Mouse (Mus musculus): Measurements from ENCODE around the gene Sult6b1. TPM values are rescaled to one million over a fixed set of nuclear protein-coding genes. Genes with fewer than 3 reads are reported as not detected.

Sult6b1 gene
- total RNA-seq, 1 experiment from 2014 or later: not detected

DNA sequence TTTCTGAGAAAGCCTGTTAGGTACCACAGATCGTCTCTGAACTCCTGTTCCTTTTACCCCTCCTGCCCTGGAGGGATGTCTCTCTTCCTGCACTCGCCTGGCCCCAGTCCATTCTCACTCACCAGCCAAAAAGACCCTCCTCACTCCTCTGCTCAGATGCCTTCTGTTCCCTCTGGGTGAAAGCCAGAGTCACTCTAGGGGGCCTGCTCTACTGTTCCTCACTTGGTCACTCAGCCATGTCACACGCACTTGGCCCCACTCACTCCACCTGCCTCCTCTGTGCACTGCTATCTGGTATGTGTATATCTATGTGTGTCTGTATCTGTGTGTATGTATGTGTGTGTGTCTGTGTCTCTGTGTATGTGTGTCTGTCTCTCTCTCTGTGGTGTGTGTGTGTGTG lies 17.6 kb downstream of the Sult6b1 start:
- no peak for ATAC-seq (replicated peaks; ENCODE audit: insufficient number of reproducible peaks, low FRiP score, low TSS enrichment, poor library complexity, severe bottlenecking)

DNA sequence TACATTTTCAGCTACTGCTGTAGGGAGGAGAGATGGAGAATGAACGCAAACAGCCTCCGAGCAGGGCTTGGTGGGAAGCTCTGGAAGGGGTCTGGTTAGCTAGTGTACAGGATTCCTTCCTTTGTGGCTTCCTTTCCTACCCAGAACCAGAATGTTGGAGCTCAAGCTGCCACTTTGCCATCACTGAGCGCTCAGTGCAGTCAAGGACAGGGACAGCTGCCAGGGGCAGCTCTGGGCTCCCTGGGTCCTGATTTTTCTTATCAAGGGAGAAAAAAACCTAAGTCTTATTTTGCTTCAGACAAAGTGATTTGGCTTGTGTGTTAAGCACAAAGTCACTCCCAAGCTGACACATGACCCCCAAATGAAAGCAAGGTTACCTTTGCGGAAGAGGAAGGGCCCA lies 18.2 kb downstream of the Sult6b1 start:
- no peak for ATAC-seq (replicated peaks; ENCODE audit: insufficient number of reproducible peaks, low FRiP score, low TSS enrichment, poor library complexity, severe bottlenecking)

DNA sequence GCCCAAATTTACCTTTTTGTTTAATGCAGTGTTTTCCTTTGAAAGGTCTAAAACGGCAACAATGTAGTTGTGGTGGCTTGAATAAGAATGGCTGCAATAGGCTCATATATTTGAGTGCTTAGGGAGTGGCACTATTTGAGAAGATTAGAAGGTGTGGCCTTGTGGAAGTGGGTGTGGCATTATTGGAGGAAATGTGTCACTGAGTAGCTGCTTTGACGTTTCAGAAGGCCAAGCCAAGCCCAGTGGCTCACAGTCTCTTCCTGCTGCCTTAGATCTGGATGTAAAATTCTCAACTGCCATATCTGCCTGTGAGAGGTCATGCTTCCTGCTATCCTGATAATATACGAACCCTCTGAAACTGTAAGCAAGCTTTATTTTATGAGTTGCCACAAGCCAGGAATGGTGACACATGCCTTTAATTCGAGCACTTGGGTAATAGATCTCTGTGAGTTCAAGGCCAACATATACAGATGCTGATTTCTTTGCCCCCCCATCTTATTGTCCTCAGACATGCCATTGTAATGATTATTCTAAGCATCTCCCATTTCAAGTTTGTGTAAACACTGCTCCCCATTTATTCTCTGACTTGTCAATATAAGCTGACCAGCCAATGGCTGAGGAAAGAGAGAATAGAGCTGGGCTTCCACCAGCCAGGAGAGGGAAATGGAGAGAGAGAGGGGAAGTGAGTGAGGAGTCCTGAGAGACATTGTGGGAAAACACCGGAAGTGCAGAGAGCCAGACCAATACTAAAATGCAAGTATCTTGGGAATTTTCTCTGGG lies 21.3 kb downstream of the Sult6b1 start:
- ATAC-seq (replicated peaks; ENCODE audit: insufficient number of reproducible peaks, low FRiP score, low TSS enrichment, poor library complexity, severe bottlenecking): no peak

DNA sequence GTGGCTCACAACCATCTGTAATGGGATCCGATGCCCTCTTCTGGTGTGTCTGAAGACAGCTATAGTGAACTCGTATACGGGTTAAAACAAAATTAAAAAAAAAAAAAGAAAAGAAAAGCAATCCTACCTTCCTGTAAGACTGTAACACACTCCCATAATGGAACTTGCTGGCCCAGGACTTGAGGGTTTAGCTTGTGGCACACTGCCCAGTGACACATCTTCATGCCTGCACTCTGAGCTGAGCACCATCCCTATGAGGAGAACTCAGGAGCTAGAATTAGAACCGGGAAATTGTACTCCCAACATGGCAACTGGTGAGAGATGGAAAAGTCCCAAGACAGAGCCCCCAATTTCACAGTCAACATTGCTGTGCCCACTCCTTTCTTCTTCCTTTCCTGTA lies 23.5 kb downstream of the Sult6b1 start:
- ATAC-seq (replicated peaks; ENCODE audit: insufficient number of reproducible peaks, low FRiP score, low TSS enrichment, poor library complexity, severe bottlenecking): no peak

DNA sequence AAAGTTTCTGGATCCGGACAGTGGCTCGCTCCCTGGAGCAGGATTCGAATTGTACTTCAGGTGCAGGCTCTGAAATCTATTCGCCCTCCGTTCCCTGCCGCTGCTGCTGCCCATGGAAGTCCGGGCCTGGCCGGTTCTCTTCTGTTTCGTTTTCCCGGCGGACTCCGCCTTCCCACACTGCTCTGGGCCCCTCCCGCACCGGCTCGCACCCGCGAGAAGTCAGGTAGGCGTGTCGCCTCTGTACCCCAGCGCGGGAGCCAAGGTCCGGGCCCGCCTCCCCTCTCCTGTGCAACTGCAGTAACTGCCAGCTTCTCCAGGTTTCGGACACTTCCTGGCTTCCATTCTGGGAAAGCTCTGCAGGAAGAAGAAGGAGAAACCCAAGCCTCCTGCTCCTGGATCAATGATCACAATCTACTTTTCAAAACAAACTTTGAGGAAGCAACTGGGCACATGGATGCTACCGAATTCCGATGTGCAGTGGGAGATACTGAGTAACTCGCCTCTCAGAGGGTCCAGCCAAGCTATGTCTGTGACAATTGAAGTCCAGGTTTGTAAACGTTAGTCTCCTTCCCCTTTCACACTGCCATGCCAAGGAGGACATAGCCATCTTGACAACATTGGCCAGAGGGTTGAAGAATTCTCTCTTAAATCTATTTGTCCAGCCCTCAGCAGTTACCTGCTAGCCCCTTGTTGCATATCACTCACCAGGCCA lies 24.2 kb downstream of the Sult6b1 start, which contains the start of gene Eif2ak2:
Gene Eif2ak2 (minus strand): TSS at position 173 of the 712 bp plus-strand sequence.
- peak; percentile 77 for ATAC-seq (replicated peaks; ENCODE audit: insufficient number of reproducible peaks, low FRiP score, low TSS enrichment, poor library complexity, severe bottlenecking)

DNA sequence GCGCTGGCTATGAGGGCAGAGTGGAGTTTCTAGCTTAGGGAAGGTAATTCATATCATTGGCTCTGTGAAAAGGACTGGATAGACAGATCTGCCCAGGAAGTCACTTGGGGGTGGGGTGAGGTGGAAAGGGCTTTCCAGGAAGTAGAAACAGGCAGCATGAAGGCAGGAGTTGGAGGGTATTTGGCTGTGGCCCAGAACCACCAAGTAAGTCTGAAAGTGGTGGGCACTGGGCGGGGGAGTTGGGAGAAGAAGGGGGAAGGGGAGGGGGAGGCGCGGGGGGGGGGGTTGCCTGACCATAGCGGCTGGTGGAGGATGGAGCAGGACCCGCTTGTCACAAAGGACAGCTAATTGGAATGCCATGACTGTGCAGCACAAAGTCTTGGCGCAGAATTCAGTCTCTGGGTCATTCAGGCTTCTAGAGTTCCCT lies 24.9 kb downstream of the Sult6b1 start:
- no peak for ATAC-seq (replicated peaks; ENCODE audit: insufficient number of reproducible peaks, low FRiP score, low TSS enrichment, poor library complexity, severe bottlenecking)

DNA sequence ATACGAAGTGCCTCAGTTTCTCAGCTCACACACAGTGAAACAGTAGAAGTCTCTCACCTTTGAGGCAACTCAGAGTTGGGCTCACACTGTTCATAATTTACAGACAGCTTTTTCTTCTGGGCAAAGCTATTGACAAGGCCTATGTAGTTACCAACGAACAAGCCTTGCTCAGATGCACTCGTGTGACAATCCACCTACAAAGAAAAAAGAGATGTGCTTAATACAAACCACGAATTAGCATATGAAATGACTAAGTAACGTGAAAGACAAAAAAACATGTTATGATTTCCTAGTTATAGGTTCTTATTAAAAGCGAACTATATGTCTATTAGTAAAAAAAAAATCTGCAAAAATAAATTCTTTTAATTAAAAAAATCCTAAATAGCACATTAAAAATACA lies 32.9 kb downstream of the Sult6b1 start:
- no peak for ATAC-seq (replicated peaks; ENCODE audit: insufficient number of reproducible peaks, low FRiP score, low TSS enrichment, poor library complexity, severe bottlenecking)

DNA sequence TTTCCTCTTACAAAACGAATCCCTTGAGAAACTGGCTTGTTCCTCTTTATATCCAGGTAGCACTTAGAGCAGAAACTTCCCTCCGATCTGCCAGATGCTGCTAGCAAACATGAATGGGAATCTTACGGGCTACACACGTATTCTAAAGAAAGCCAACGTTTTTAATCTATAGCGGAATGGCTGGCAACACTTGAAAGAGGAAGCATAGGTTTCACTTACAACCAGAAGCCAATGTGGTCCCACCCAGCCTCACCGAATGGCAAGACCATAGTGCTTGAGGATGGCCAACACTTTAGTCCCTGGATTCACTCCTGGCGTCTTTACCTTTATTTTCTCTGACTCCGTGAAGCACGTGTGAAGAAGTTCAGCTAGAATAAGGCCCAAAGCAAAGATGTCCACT lies 50.5 kb downstream of the Sult6b1 start:
- no peak for ATAC-seq (replicated peaks; ENCODE audit: insufficient number of reproducible peaks, low FRiP score, low TSS enrichment, poor library complexity, severe bottlenecking)

DNA sequence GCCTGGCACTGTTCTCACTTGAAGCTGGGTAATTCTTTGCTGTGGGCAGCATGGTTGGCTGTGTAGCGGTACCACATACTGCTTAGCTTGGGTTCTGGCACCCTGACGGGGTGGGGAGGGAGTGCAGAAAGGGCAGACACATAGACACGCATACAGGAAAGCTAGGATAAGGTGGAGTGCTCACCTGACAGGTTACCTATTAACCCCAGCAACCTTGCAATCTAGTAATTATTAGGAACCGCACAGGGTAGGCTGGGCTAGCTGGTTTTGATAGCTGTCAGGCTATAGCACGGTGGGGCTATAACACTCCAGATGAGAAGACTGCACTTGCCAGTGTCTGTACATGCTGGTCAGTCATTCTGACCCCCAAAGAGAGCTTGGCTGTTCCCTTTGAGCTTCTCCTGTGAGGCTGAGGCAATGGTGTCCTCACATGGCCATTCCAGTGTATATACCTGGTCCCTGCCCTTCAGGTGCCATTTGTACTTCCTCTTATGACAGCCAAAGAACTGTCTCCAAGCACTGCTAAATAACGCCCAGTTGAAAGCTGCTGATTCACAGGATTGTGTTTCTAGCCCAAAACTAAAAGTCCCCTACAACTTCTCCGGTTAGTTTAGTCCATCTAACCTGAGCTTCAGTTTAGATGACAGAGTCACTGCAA lies 64.4 kb downstream of the Sult6b1 start:
- ATAC-seq (replicated peaks; ENCODE audit: insufficient number of reproducible peaks, low FRiP score, low TSS enrichment, poor library complexity, severe bottlenecking): peak; percentile 29; the same call in 1 of the 2 replicates

DNA sequence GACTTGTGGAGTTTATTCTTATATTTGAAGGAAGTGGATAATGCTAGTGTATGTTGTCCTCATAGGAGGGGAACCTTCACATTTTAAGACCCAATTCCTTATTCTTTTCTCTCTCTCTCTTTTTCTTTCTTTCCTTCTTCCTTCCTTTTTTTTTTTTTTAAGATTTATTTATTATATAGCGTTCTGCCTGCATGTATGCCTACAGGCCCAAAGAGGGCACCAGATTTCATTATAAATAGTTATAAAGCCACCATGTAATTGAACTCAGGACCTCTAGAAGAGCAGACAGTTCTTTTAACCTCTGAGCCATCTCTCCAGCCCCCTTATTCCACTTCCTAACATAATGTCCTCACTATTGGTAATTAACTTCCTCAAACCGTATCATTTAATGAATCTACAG lies 70.7 kb downstream of the Sult6b1 start:
- no peak for ATAC-seq (replicated peaks; ENCODE audit: insufficient number of reproducible peaks, low FRiP score, low TSS enrichment, poor library complexity, severe bottlenecking)

DNA sequence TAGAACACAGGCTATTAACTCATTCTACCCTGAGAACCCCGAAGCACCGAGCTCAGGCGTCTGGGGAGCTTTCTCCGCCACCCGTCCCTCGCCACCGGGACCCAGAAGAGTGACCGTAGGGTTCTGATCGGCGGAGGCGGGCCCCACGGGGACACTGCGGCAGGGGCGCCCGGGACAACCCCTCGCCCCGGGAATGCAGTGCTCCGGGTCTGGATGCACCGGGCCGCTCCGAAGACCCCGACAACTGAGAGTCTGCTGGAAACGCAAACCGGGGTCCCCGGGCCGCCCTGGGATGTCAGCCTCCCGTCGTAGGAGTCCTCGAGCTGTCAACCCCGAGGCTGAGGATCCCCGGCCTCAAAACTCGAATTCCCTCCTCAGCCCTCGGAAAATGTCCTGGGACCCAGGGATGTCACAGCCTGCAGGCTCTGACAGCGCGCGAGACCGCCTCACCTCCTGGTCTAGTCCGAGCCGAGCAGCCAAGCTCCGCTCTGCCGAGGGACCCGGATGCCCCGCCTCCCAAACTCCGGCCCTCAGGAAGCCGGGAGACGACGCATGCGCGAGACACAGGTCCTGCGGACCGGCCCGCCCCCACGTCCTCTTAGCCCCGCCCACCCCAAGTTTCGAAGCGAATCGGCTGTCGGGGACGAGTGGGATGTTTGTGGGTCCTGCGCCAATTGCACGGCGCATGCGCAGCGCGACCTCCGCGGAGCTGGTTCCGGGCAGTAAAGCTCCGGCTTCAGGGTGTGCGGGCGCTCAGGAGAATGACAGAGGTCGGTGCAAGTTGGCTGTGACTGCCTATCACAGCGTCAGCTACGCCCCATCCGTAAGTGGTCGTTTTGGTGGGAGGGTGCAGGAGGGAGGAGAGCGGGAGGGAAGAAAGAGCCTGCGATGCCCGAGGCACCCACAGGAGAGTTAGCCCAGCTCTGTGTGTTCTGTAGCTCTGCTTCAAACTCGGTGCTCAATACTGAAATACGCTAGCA lies 71.6 kb downstream of the Sult6b1 start, which contains the start of the genes Heatr5b and Gpatch11:
Gene Heatr5b (minus strand): TSS at position 509 of the 980 bp plus-strand sequence.
Gene Gpatch11 (plus strand): TSS at position 712 of the 980 bp plus-strand sequence.
- peak; percentile 89 for ATAC-seq (replicated peaks; ENCODE audit: insufficient number of reproducible peaks, low FRiP score, low TSS enrichment, poor library complexity, severe bottlenecking)

Other genes starting within 250 kb of the Sult6b1 start
- gene Strn, start 169.8 kb downstream of the Sult6b1 start, total RNA-seq (2017): 30.8 to 64.1 TPM (median 39.5 TPM) in 3 replicates
- 12.3 to 29.5 TPM (median 25.0 TPM) in 3 replicates for gene Heatr5b, start 71.6 kb downstream of the Sult6b1 start, total RNA-seq (2017)
- 57.6 to 86.9 TPM (median 66.9 TPM) in 3 replicates for gene Gpatch11, start 71.4 kb downstream of the Sult6b1 start, total RNA-seq (2017)
- 20.6 to 56.7 TPM (median 46.8 TPM) in 3 replicates for gene Eif2ak2, start 24.4 kb downstream of the Sult6b1 start, total RNA-seq (2017)
- 44.9 to 54.5 TPM (median 46.9 TPM) in 3 replicates for gene Cebpzos, start 9.5 kb upstream of the Sult6b1 start, total RNA-seq (2017)
- 139 to 178 TPM (median 141 TPM) in 3 replicates for gene Cebpz, start 30.1 kb upstream of the Sult6b1 start, total RNA-seq (2017)
- 40.7 to 61.7 TPM (median 53.5 TPM) in 3 replicates for gene Ndufaf7, start 30.1 kb upstream of the Sult6b1 start, total RNA-seq (2017)
- gene Prkd3, start 113.8 kb upstream of the Sult6b1 start, total RNA-seq (2017): 85.4 to 117 TPM (median 96.5 TPM) in 3 replicates
- gene Qpct, start 144.9 kb upstream of the Sult6b1 start, total RNA-seq (2017): 4.3 to 7.2 TPM (median 6.2 TPM) in 3 replicates

Data from monocyte, adult 5-6 weeks (primary cell).